In genomic region chr11:115292631-115293375, GRCm38 (mm10) we compare ENCODE assay signal across 13 mouse cellular contexts. TPM values are rescaled to one million over a fixed set of nuclear protein-coding genes. Genes with fewer than 3 reads are reported as not detected.
DNase-seq lines count a peak whose midpoint lies in the region; ATAC-seq and TF ChIP-seq lines count a peak whose summit lies in the region.
"Had no signal": no experiment of that assay in that cellular context is flagged by ENCODE, and none has a peak within 500 bp of the region (broad histone marks: within the 10 kb centered on the region; RNA-seq: fewer than 3 reads in every experiment).

No protein-coding gene starts in this region.

- peak; percentile 39 for TF ChIP-seq EP300 in liver, postnatal 0 days (IDR thresholded peaks at IDR 0.05; ENCODE audit: low read depth)

- H3K9ac ChIP-seq in kidney, embryonic 14.5 days (ENCODE audit: low read depth, low read length), result no peak overlapping the region
- no peak overlapping the region for H3K9ac ChIP-seq in kidney, postnatal 0 days (ENCODE audit: low read depth, low read length)
- no peak overlapping the region for H3K9ac ChIP-seq in liver, postnatal 0 days (replicated peaks)

- H3K9me3 ChIP-seq in kidney, embryonic 14.5 days (ENCODE audit: control insufficient read depth, low read length), result no peaks in the 10 kb centered on the region
- no peaks in the 10 kb centered on the region for H3K9me3 ChIP-seq in kidney, postnatal 0 days (replicated peaks; ENCODE audit: low read length)
- no peaks in the 10 kb centered on the region for H3K9me3 ChIP-seq in liver, postnatal 0 days (ENCODE audit: low read length)

- H3K27ac ChIP-seq in kidney, embryonic 14.5 days (ENCODE audit: low read depth, low read length), result no peak overlapping the region
- H3K27ac ChIP-seq in kidney, postnatal 0 days, result peak overlapping the region; percentile 72
- peak overlapping the region; percentile 96 for H3K27ac ChIP-seq in liver, postnatal 0 days (ENCODE audit: low read depth)
- H3K27ac ChIP-seq: hindbrain, postnatal 0 days had no signal

- no peak overlapping the region for H3K4me2 ChIP-seq in kidney, embryonic 14.5 days (replicated peaks; ENCODE audit: low read depth, low read length)
- H3K4me2 ChIP-seq in kidney, postnatal 0 days (ENCODE audit: low read length), result no peak overlapping the region
- H3K4me2 ChIP-seq in liver, postnatal 0 days (ENCODE audit: low read depth, low read length), result peak overlapping the region; percentile 52

- WGBS in kidney, embryonic 14.5 days, result 67% methylated on average over 14 of the region's 14 CpGs
- WGBS in kidney, postnatal 0 days, result 57% methylated on average over 14 of the region's 14 CpGs
- 46% methylated on average over 14 of the region's 14 CpGs for WGBS in liver, postnatal 0 days (ENCODE audit: insufficient replicate concordance)

- TF ChIP-seq CTCF in kidney, postnatal 0 days (IDR thresholded peaks at IDR 0.05; ENCODE audit: low read depth), result no peak
- TF ChIP-seq CTCF in liver, postnatal 0 days (IDR thresholded peaks at IDR 0.05; ENCODE audit: low read depth), result no peak

- DNase-seq in kidney, adult 11 months, result peak; percentile 57
- peak; percentile 77 for DNase-seq in R1 (ENCODE audit: low read depth, low spot score)
- peak; percentile 56 for DNase-seq in kidney, postnatal 0 days (ENCODE audit: low spot score)
- DNase-seq in liver, postnatal 0 days, result peak; percentile 67
- no peak for DNase-seq in urinary bladder, postnatal 36 days (ENCODE audit: low spot score in 2 of 2)
- DNase-seq: lung, postnatal 36 days; right cerebral cortex, postnatal 4 days had no signal

- peaks cover 12% of the 10 kb centered on the region for H3K27me3 ChIP-seq in kidney, embryonic 14.5 days (ENCODE audit: control insufficient read depth, insufficient read depth, low read length)
- H3K27me3 ChIP-seq in kidney, postnatal 0 days (ENCODE audit: insufficient read depth, low read length), result no peaks in the 10 kb centered on the region
- peaks cover 4% of the 10 kb centered on the region; the same call in 1 of the 2 replicates for H3K27me3 ChIP-seq in liver, postnatal 0 days (ENCODE audit: insufficient read depth, low read length)

- H3K36me3 ChIP-seq in kidney, embryonic 14.5 days (ENCODE audit: control insufficient read depth, insufficient read depth, low read length), result no peaks in the 10 kb centered on the region
- no peaks in the 10 kb centered on the region for H3K36me3 ChIP-seq in kidney, postnatal 0 days (ENCODE audit: insufficient read depth, low read length)
- H3K36me3 ChIP-seq in liver, postnatal 0 days (replicated peaks; ENCODE audit: insufficient read depth, low read length), result 0 out of 2 replicates have a peak, but pooled peaks cover 2% of the 10 kb centered on the region

- no peak for ATAC-seq in kidney, embryonic 14.5 days (ENCODE audit: low FRiP score, low TSS enrichment)
- ATAC-seq in kidney, postnatal 0 days (replicated peaks; ENCODE audit: low FRiP score, low read depth), result peak; percentile 44; the same call in 1 of the 2 replicates
- peak; percentile 73 for ATAC-seq in liver, postnatal 0 days
- no peak for ATAC-seq in inflammation-experienced regulatory T-cells, adult 6 months
- ATAC-seq: activated CD4-positive, CD25-positive, alpha-beta regulatory T cell, adult 4 months; hindbrain, postnatal 0 days had no signal

- H3K4me3 ChIP-seq in kidney, embryonic 14.5 days (ENCODE audit: low read length), result no peak overlapping the region
- no peak overlapping the region for H3K4me3 ChIP-seq in kidney, postnatal 0 days (replicated peaks; ENCODE audit: low read depth, low read length)
- H3K4me3 ChIP-seq in liver, postnatal 0 days (ENCODE audit: low read depth, low read length), result no peak overlapping the region
- H3K4me3 ChIP-seq: erythroblast, embryonic 14.5 days had no signal

- H3K4me1 ChIP-seq in kidney, embryonic 14.5 days (ENCODE audit: control insufficient read depth, insufficient read depth, low read length), result no peaks in the 10 kb centered on the region
- 0 out of 2 replicates have a peak, but pooled peaks cover 12% of the 10 kb centered on the region for H3K4me1 ChIP-seq in kidney, postnatal 0 days (replicated peaks; ENCODE audit: insufficient read depth, low read length)
- H3K4me1 ChIP-seq in liver, postnatal 0 days (ENCODE audit: insufficient read depth), result peaks cover 22% of the 10 kb centered on the region

RNA-seq across cellular contexts. Expression of gene Fads6, which starts 4.7 kb away (rescaled TPM):
- 0.32 and 0.39 TPM in 2 replicates for polyA plus RNA-seq in kidney, embryonic 14.5 days (2014; fragmentation: Nextera tagmentation; extraction: Ambion mirVana)
- 0.92 and 1.1 TPM in 2 replicates for polyA plus RNA-seq in kidney, postnatal 0 days (2015; fragmentation: Nextera tagmentation; extraction: Ambion mirVana)
- 4.6 and 4.9 TPM in 2 replicates for polyA plus RNA-seq in liver, postnatal 0 days (2015; fragmentation: Nextera tagmentation; extraction: Ambion mirVana)
- polyA plus RNA-seq in inflammation-experienced regulatory T-cells, adult 6 months (2017; shearing (Covaris generic)), result 1 to 10 TPM in 1 of 3 experiments, under 1 TPM in 2; 0.62 to 1.1 (median 0.78) TPM

RNA-seq across cellular contexts. Expression of gene Otop2, which starts 14.2 kb away (rescaled TPM):
- polyA plus RNA-seq in kidney, embryonic 14.5 days (2014; fragmentation: Nextera tagmentation; extraction: Ambion mirVana), result 0.14 and 0.15 TPM in 2 replicates
- not detected in 2 replicates for polyA plus RNA-seq in kidney, postnatal 0 days (2015; fragmentation: Nextera tagmentation; extraction: Ambion mirVana)
- not detected in 2 replicates for polyA plus RNA-seq in liver, postnatal 0 days (2015; fragmentation: Nextera tagmentation; extraction: Ambion mirVana)
- polyA plus RNA-seq in inflammation-experienced regulatory T-cells, adult 6 months (2017; shearing (Covaris generic)), result not detected
- polyA plus RNA-seq: activated CD4-positive, CD25-positive, alpha-beta regulatory T cell, adult 4 months; erythroblast, embryonic 14.5 days; thymus, postnatal 0 days had no signal

RNA-seq across cellular contexts. Expression of gene Fdxr, which starts 16.0 kb away (rescaled TPM):
- 9.2 and 13.1 TPM in 2 replicates for polyA plus RNA-seq in kidney, embryonic 14.5 days (2014; fragmentation: Nextera tagmentation; extraction: Ambion mirVana)
- polyA plus RNA-seq in kidney, postnatal 0 days (2015; fragmentation: Nextera tagmentation; extraction: Ambion mirVana), result 10.0 and 12.2 TPM in 2 replicates
- polyA plus RNA-seq in liver, postnatal 0 days (2015; fragmentation: Nextera tagmentation; extraction: Ambion mirVana), result 7.0 and 7.3 TPM in 2 replicates
- 10 to 100 TPM; 20.6 to 26.2 (median 23.7) TPM for polyA plus RNA-seq in inflammation-experienced regulatory T-cells, adult 6 months (2017; shearing (Covaris generic))

RNA-seq across cellular contexts. Expression of gene Grin2c, which starts 25.8 kb away (rescaled TPM):
- polyA plus RNA-seq in kidney, embryonic 14.5 days (2014; fragmentation: Nextera tagmentation; extraction: Ambion mirVana), result not detected in 2 replicates
- not detected in 2 replicates for polyA plus RNA-seq in kidney, postnatal 0 days (2015; fragmentation: Nextera tagmentation; extraction: Ambion mirVana)
- 0.04 and 0.09 TPM in 2 replicates for polyA plus RNA-seq in liver, postnatal 0 days (2015; fragmentation: Nextera tagmentation; extraction: Ambion mirVana)
- polyA plus RNA-seq in inflammation-experienced regulatory T-cells, adult 6 months (2017; shearing (Covaris generic)), result not detected
- polyA plus RNA-seq: activated CD4-positive, CD25-positive, alpha-beta regulatory T cell, adult 4 months had no signal

RNA-seq across cellular contexts. Expression of gene Ush1g, which starts 29.0 kb away (rescaled TPM):
- polyA plus RNA-seq in kidney, embryonic 14.5 days (2014; fragmentation: Nextera tagmentation; extraction: Ambion mirVana), result not detected in 2 replicates
- 0.05 TPM in 1 of 2 replicates, not detected in the other for polyA plus RNA-seq in kidney, postnatal 0 days (2015; fragmentation: Nextera tagmentation; extraction: Ambion mirVana)
- 0.29 and 0.46 TPM in 2 replicates for polyA plus RNA-seq in liver, postnatal 0 days (2015; fragmentation: Nextera tagmentation; extraction: Ambion mirVana)
- polyA plus RNA-seq in inflammation-experienced regulatory T-cells, adult 6 months (2017; shearing (Covaris generic)), result not detected
- polyA plus RNA-seq: activated CD4-positive, CD25-positive, alpha-beta regulatory T cell, adult 4 months; erythroblast, embryonic 14.5 days; thymus, postnatal 0 days had no signal

Comparison
In these comparisons a context has a peak if more than half of its experiments do, and no peak if none do; other contexts are left out.
1. ATAC-seq: peak in kidney, postnatal 0 days (single experiment) and liver, postnatal 0 days (single experiment); none in kidney, embryonic 14.5 days (single experiment) and inflammation-experienced regulatory T-cells, adult 6 months (single experiment).
2. DNase-seq: peak in kidney, adult 11 months (single experiment), R1 (single experiment), kidney, postnatal 0 days (single experiment) and liver, postnatal 0 days (single experiment); none in urinary bladder, postnatal 36 days (0 of 2).